In the genomic region with DNA sequence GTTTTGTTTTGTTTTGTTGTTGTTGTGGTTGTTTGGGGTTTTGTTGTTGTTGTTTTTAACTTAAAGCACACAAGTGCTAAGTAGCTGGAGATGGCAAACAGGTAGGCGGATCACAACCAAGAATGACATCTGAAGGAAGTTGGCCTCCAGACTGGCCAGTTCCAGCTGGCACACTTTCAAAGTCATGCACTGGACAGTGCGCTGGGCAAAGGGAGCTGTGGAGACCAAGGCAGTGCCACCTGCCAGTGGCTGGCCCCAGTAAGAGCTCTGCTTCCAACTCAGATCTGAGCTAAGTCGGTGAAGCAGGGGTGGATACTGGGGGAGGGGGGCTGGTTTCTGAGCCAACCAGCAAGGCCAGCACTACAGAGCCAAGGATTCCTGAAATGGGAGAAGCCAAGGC, we compare ENCODE assay signal across 20 mouse cellular contexts. TPM values are rescaled to one million over a fixed set of nuclear protein-coding genes. Genes with fewer than 3 reads are reported as not detected.
DNase-seq lines count a peak whose midpoint lies in the region; ATAC-seq lines count a peak whose summit lies in the region.
"Had no signal": no experiment of that assay in that cellular context is flagged by ENCODE, and none has a peak within 500 bp of the region (broad histone marks: within the 10 kb centered on the region; RNA-seq: fewer than 3 reads in every experiment).

No protein-coding gene starts in this region.

- H3K27me3 ChIP-seq in kidney, embryonic 15.5 days, result no peaks in the 10 kb centered on the region
- H3K27me3 ChIP-seq: limb, embryonic 13.5 days; midbrain, embryonic 12.5 days; stomach, embryonic 15.5 days had no signal

- no peak overlapping the region for H3K4me3 ChIP-seq in kidney, embryonic 15.5 days (replicated peaks)
- H3K4me3 ChIP-seq: limb, embryonic 13.5 days; midbrain, embryonic 12.5 days; stomach, embryonic 15.5 days had no signal

- H3K4me2 ChIP-seq in kidney, embryonic 15.5 days, result no peak overlapping the region
- H3K4me2 ChIP-seq: hindbrain, embryonic 14.5 days; limb, embryonic 13.5 days; midbrain, embryonic 12.5 days; stomach, embryonic 15.5 days had no signal

- H3K27ac ChIP-seq in kidney, embryonic 15.5 days, result no peak overlapping the region
- H3K27ac ChIP-seq: hindbrain, embryonic 14.5 days; kidney, postnatal 0 days; limb, embryonic 13.5 days; midbrain, embryonic 12.5 days; stomach, embryonic 15.5 days had no signal

- peaks cover 9% of the 10 kb centered on the region for H3K4me1 ChIP-seq in kidney, embryonic 15.5 days

- H3K36me3 ChIP-seq in kidney, embryonic 15.5 days, result no peaks in the 10 kb centered on the region
- H3K36me3 ChIP-seq: limb, embryonic 13.5 days; midbrain, embryonic 12.5 days; stomach, embryonic 15.5 days had no signal

- WGBS in kidney, embryonic 15.5 days, result 78% methylated on average over 3 of the region's 3 CpGs

- ATAC-seq in kidney, embryonic 15.5 days (replicated peaks; ENCODE audit: low FRiP score), result no peak
- ATAC-seq: forebrain, embryonic 14.5 days had no signal

- peak; percentile 46 for DNase-seq in gastrocnemius, adult 18-20 months (ENCODE audit: low spot score)
- DNase-seq in gastrocnemius, adult 8-10 months (ENCODE audit: low spot score in 2 of 2), result no peak
- peak; percentile 50 for DNase-seq in kidney, adult 18-20 months
- peak; percentile 44 for DNase-seq in adrenal gland, postnatal 25 days
- peak; percentile 64 to 80 for DNase-seq in kidney, postnatal 36 days
- no peak for DNase-seq in embryo, embryonic 10.5 days (ENCODE audit: low spot score)
- no peak for DNase-seq in left cerebral cortex, adult 9 months (ENCODE audit: low spot score in 2 of 2)
- DNase-seq: lung, adult 18-20 months; lung, postnatal 4 days; retina, postnatal 1 day; thymus, postnatal 36 days had no signal

- H3K9me3 ChIP-seq in kidney, embryonic 15.5 days (replicated peaks), result no peaks in the 10 kb centered on the region
- H3K9me3 ChIP-seq: limb, embryonic 13.5 days; midbrain, embryonic 12.5 days; stomach, embryonic 15.5 days had no signal

- no peak overlapping the region for H3K9ac ChIP-seq in kidney, embryonic 15.5 days
- H3K9ac ChIP-seq: hindbrain, embryonic 14.5 days; limb, embryonic 13.5 days; midbrain, embryonic 12.5 days; stomach, embryonic 15.5 days had no signal

RNA-seq across cellular contexts. Expression of gene Myom3, which starts 7.5 kb away (rescaled TPM):
- total RNA-seq in gastrocnemius, adult 18-20 months (2021), result 10 to 100 TPM; 70.5 to 78.3 TPM
- 10 to 100 TPM; 40.8 to 54.5 (median 43.3) TPM for total RNA-seq in gastrocnemius, adult 8-10 months (2022)
- 1.1 and 1.7 TPM in 2 replicates for polyA plus RNA-seq in kidney, embryonic 15.5 days (2015; fragmentation: Nextera tagmentation; extraction: Ambion mirVana)
- 0.48 and 0.64 TPM in 2 replicates for total RNA-seq in adrenal gland, postnatal 25 days (2021)

RNA-seq across cellular contexts. Expression of gene Il22ra1, which starts 39.0 kb away (rescaled TPM):
- not detected for total RNA-seq in gastrocnemius, adult 18-20 months (2021)
- total RNA-seq in gastrocnemius, adult 8-10 months (2022), result not detected
- polyA plus RNA-seq in kidney, embryonic 15.5 days (2015; fragmentation: Nextera tagmentation; extraction: Ambion mirVana), result 0.06 and 0.09 TPM in 2 replicates
- 1.3 and 1.6 TPM in 2 replicates for total RNA-seq in adrenal gland, postnatal 25 days (2021)
- polyA plus RNA-seq: cortical plate, adult 2 months; forebrain, embryonic 14.5 days; hindbrain, embryonic 14.5 days; limb, embryonic 13.5 days; midbrain, embryonic 12.5 days; neural tube, embryonic 11.5 days had no signal

Comparison
In these comparisons a context has a peak if more than half of its experiments do, and no peak if none do; other contexts are left out.
1. DNase-seq: peak in gastrocnemius, adult 18-20 months (single experiment), kidney, adult 18-20 months (single experiment), adrenal gland, postnatal 25 days (single experiment) and kidney, postnatal 36 days (2 of 2); none in gastrocnemius, adult 8-10 months (0 of 2), embryo, embryonic 10.5 days (single experiment) and left cerebral cortex, adult 9 months (0 of 2).
2. RNA of gene Myom3, which starts 7.5 kb away (total RNA-seq): 70.5 to 78.3 TPM in gastrocnemius, adult 18-20 months and 40.8 to 54.5 TPM in gastrocnemius, adult 8-10 months; 0.48 to 0.64 TPM in adrenal gland, postnatal 25 days; every median in the first group is over 10 times any median in the second.